Mouse (Mus musculus) liver, embryonic 14.5 days (tissue): ENCODE measurements around the gene Cyp2d12. TPM values are rescaled to one million over a fixed set of nuclear protein-coding genes. Genes with fewer than 3 reads are reported as not detected.
"Not testable (repeated sequence)": the region's sequence is repeated elsewhere in the genome, so short reads cannot be mapped to it uniquely, and the experiment has no call there.

Experiments
- ATAC-seq: fragments of 200-750 bp; cut with Nextera tagmentation; 2 replicates; pipeline ENCODE4 v1.8.0; 2017; ENCODE audit warnings: moderate number of reproducible peaks, mild to moderate bottlenecking, moderate library complexity; ENCODE audit not compliant: insufficient read depth
- DNase-seq, 3 experiments: peaks; one replicate each; pipeline ENCODE4 v3.0.0-alpha.2; 2012 to 2013; ENCODE audit warnings: low read depth in 3 of 3, low spot score in 3 of 3
- H3K27ac ChIP-seq: fragments of 300-500 bp; sonication (generic); 2 replicates; pipeline ENCODE4 v1.5.1; 2014; ENCODE audit warnings: moderate library complexity, mild to moderate bottlenecking, control low read depth, inconsistent platforms
- H3K27me3 ChIP-seq: fragments of 300-500 bp; sonication (generic); 2 replicates; pipeline ENCODE4 v1.6.1; 2014; ENCODE audit warnings: mild to moderate bottlenecking, low read length, moderate library complexity; ENCODE audit not compliant: control insufficient read depth, insufficient read depth
- H3K36me3 ChIP-seq: fragments of 300-500 bp; sonication (generic); replicated peaks from 2 replicates; pipeline ENCODE4 v1.6.1; 2014; ENCODE audit warnings: low read depth; ENCODE audit not compliant: control insufficient read depth, insufficient read depth
- H3K4me1 ChIP-seq, 2 experiments: fragments of 200-500 bp in 1 of 2; fragments of 300-500 bp in 1 of 2; sonication (generic) in 1 of 2; replicated peaks; 2 replicates each; pipeline ENCODE4 v1.6.1; 2012 to 2014; ENCODE audit warnings: antibody characterized with exemption in 1 of 2, inconsistent platforms in 1 of 2, low read length in 1 of 2; ENCODE audit not compliant: control insufficient read depth in 2 of 2, insufficient read depth in 2 of 2
- H3K4me2 ChIP-seq: fragments of 300-500 bp; sonication (generic); 2 replicates; pipeline ENCODE4 v1.6.1; 2014; ENCODE audit warnings: low read depth, mild to moderate bottlenecking, control low read depth, moderate library complexity
- H3K4me3 ChIP-seq, 2 experiments: fragments of 200-500 bp in 1 of 2; fragments of 300-500 bp in 1 of 2; sonication (generic) in 1 of 2; 2 replicates each; pipeline ENCODE4 v1.5.1; 2012 to 2014; ENCODE audit warnings: low read depth in 2 of 2, low read length in 2 of 2, mild to moderate bottlenecking in 2 of 2, control low read depth in 1 of 2, inconsistent platforms in 1 of 2, moderate library complexity in 1 of 2; ENCODE audit not compliant: insufficient read depth in 1 of 2
- H3K9ac ChIP-seq: fragments of 300-500 bp; sonication (generic); replicated peaks from 2 replicates; pipeline ENCODE4 v1.6.1; 2014; ENCODE audit warnings: mild to moderate bottlenecking, control low read depth, moderate library complexity
- H3K9me3 ChIP-seq: fragments of 300-500 bp; sonication (generic); 2 replicates; pipeline ENCODE4 v1.6.1; 2016; ENCODE audit warnings: low read length, mixed read lengths; ENCODE audit not compliant: control insufficient read depth
- CTCF ChIP-seq: IDR thresholded peaks from 2 replicates; pipeline ENCODE4 v1.5.1; 2016; ENCODE audit warnings: antibody characterized with exemption, low read depth, control low read depth
- EP300 ChIP-seq: IDR thresholded peaks from 2 replicates; pipeline ENCODE4 v1.6.1; 2016; ENCODE audit warnings: antibody characterized with exemption, low read depth
- WGBS: fragments of 180-500 bp; shearing (Covaris S2); extraction: QIAGEN DNeasy Blood & Tissue Kit; methylation state at CpG from one replicate; pipeline ENCODE4 v1.1.7; 2014; ENCODE audit not compliant: insufficient replicate concordance; 5-methylcytosine and 5-hydroxymethylcytosine counted together
- polyA plus RNA-seq, 2 experiments: library from polyadenylated mRNA; depleted of rRNA in 1 of 2; stranded (reverse) in 1 of 2; unstranded in 1 of 2; fragments of >200 nt; fragmentation: Nextera tagmentation in 1 of 2; extraction: Ambion mirVana in 1 of 2; gene quantifications; 2 replicates each; pipeline versions ENCODE4 v1.2.1 to v1.2.3; 2012 to 2014

The Cyp2d12 gene
- polyA plus RNA-seq (2012; rRNA removed) (not detected in 2 replicates), polyA plus RNA-seq (2014; fragmentation: Nextera tagmentation; extraction: Ambion mirVana) (not detected in 2 replicates)

DNA sequence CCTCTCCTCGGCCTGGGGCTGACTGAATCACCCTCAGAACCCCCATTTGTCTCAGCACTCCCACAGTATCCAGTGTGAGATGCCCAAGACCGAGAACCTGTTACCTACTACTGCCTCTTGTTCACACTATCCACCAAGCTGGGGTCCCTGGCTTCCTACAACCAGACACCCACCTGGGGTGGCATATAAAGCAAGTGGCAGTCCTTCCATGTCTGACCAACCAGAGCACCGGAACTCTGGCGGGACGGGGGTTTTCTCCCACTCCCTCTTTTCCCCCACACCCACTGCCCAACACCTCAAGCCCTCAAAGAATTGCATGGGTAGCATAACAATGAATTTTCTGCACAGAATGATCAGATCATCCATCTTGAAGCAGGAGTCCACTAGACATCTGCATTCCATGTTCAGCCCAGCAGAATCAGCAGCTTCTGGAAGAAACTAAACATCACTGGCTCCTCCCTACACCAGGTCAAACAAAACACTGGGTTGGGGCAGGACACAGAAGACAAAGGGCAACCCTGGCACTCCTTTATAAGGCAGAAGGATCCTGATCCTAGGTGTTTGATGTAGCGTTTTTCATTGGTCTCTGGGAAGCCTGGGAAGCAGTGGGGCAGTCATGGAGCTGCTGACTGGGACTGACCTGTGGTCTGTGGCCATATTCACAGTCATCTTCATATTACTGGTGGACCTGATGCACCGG is at the start of gene Cyp2d12:
Gene Cyp2d12, plus strand, starts transcription at position 542 of the 700 bp plus-strand sequence.
- no peak for ATAC-seq
- Histone ChIP-seq H3K4me3 (no peak within 1 kb of the TSS), H3K27ac (no peak within 1 kb of the TSS), H3K27me3 (no peaks in the 10 kb centered on the region), H3K9me3 (no peaks in the 10 kb centered on the region), H3K36me3 (no peaks in the 10 kb centered on the region), H3K4me1 (no peaks in the 10 kb centered on the region), H3K9ac (no peak within 1 kb of the TSS), H3K4me2 (no peak within 1 kb of the TSS)
- 54% methylated on average over 7 of the region's 7 CpGs for WGBS
- TF ChIP-seq EP300, result no peak
- no peak for TF ChIP-seq CTCF
- no peak for DNase-seq

DNA sequence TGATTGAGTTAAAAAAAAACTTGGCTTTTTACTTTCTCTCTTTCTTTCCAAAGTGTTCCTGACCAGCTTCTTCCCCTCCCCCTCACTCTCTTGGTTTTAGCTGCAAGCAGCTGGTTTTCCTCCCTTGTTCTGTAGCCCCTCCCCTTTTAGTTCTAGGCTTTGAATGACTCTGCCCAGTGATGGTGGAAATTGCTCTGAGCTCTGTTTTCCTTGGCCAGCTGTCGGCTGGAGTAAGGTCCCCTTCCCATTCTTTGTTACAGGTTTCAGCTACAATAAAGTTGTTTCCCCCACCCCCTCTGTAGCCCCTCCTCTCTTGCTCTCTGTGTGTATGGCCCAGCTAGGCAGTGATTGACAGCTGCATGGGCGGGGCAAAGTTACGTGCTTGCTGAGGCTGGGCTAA is 47.9 kb upstream of the Cyp2d12 start:
- H3K36me3 ChIP-seq, result no peaks in the 10 kb centered on the region
- H3K9ac ChIP-seq, result no peak overlapping the region
- no peaks in the 10 kb centered on the region for H3K27me3 ChIP-seq
- no peak overlapping the region for H3K4me3 ChIP-seq
- TF ChIP-seq EP300 (no peak), CTCF (no peak)
- ATAC-seq (no peak), DNase-seq (no peak)
- H3K27ac ChIP-seq, result no peak overlapping the region
- 53% methylated on average over 3 of the region's 3 CpGs for whole genome bisulfite sequencing
- H3K4me1 ChIP-seq, result no peaks in the 10 kb centered on the region
- H3K4me2 ChIP-seq, result no peak overlapping the region
- H3K9me3 ChIP-seq, result no peaks in the 10 kb centered on the region

DNA sequence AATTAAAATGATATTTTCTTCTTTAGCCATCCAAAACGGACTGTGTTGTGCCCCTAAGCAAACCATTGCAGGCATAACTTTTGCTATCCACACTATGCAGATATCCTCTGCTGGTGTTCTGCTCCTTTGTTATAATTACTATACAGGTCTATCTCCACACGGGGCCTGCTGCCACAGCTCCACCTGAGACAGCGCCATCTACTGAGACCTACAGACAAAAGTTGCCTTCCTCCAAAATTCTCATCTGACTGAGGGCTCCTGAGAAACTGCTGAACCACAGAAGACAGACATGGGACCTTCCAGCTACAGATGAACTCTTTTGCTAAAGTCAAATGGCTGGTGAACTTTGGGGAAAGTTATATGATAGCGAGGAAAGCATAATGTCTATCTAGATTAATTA is 47.1 kb upstream of the Cyp2d12 start:
- not testable (repeated sequence) for H3K9ac ChIP-seq, H3K4me3 ChIP-seq, H3K4me2 ChIP-seq, DNase-seq, H3K27ac ChIP-seq, H3K36me3 ChIP-seq, ATAC-seq, H3K4me1 ChIP-seq, H3K9me3 ChIP-seq, H3K27me3 ChIP-seq
- 31% methylated on average over 4 of the region's 4 CpGs for WGBS

DNA sequence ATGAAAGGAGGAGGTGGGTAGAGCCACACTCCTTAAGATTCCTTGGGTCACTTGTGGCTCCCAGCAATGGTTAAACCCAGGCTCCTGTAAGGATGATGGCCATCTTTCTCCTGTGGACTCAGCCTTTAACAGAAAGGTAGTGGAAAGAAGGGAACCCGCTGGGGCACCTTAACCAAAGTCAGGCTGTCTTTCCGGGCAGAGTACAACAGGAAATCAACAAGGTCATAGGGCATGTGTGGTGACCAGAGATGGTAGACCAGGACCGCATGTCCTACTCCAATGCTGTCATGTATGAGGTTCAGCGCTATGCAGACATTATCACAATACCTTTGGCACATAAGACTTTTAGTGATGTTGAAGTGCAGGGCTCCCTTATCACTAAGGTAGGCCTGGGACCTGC is 45.4 kb upstream of the Cyp2d12 start:
- WGBS, result 55% methylated on average over 4 of the region's 4 CpGs

DNA sequence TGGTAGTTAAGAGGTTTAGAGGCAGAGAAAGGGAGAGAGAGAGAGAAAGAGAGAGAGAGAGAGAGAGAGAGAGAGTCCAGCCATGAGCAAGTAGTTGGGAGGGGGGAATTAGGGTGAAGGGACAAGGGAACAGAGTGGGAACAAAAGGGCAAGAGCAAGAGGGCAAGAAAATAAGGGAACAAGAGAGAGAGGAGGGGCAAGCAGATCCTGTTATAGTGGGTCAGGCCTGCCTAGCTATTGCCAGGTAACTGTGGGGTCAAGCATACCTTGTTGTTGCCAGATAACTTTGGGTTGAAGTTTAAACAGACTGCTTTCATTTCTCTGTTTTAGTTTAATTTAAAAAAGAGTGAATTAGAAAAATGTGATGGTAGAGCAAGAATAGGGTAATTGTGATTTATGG is 44.4 kb upstream of the Cyp2d12 start:
- not testable (repeated sequence) for H3K36me3 ChIP-seq, H3K9me3 ChIP-seq, H3K4me3 ChIP-seq, H3K27me3 ChIP-seq, H3K9ac ChIP-seq, H3K4me1 ChIP-seq, ATAC-seq, H3K4me2 ChIP-seq, DNase-seq, H3K27ac ChIP-seq

More for the DNA sequence above, 45.4 kb upstream of the Cyp2d12 start:
- H3K36me3 ChIP-seq, H3K9ac ChIP-seq, H3K27me3 ChIP-seq, DNase-seq, H3K27ac ChIP-seq, ATAC-seq, H3K4me3 ChIP-seq, H3K9me3 ChIP-seq, H3K4me1 ChIP-seq, H3K4me2 ChIP-seq: not testable (repeated sequence)

DNA sequence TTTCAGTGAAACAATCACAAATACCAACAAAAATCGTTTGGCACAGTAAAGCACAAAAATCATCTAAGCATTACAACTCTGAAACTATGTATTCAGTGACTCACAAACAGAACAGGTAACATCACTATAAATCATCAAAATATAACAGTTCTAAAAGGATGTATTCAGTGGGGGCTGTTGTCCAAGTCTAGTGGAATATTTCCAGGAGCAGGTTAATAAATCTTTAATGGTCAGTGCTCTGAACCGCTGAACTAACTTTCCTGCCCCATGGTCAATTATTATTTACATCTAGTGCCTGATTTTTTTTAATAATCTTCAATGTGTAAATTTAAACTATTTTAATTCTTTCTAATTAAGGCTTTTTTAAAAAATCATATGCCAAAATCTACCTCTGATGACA is 42.8 kb upstream of the Cyp2d12 start:
- not testable (repeated sequence) for H3K27ac ChIP-seq, H3K9me3 ChIP-seq, DNase-seq, H3K36me3 ChIP-seq, H3K4me3 ChIP-seq, ATAC-seq, H3K4me2 ChIP-seq, H3K4me1 ChIP-seq, H3K27me3 ChIP-seq, H3K9ac ChIP-seq
- 46% methylated on average over 2 of the region's 2 CpGs for WGBS

DNA sequence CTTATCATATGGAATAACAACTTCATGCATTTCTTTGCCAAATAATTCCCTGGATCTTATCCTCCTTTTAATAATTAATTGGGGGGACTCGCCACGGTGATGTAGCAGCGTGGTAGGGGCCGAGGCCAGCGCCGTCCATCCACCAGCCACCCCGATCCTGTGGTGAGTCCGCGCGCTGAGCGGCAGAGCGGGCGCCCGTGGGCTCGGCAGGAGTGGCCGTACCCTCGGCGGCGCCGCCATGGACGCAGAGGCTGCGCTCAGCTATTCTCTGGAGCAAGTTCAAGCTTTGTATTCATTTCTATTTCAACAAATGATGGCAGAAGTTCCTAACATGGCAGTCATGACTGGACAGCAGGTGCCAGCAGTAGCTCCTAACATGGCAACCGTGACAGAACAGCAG is 38.7 kb upstream of the Cyp2d12 start:
- not testable (repeated sequence) for H3K27me3 ChIP-seq, DNase-seq, H3K9ac ChIP-seq, H3K27ac ChIP-seq, H3K4me1 ChIP-seq, H3K4me3 ChIP-seq, H3K9me3 ChIP-seq, H3K36me3 ChIP-seq, H3K4me2 ChIP-seq, ATAC-seq
- 81% methylated on average over 23 of the region's 23 CpGs for WGBS

DNA sequence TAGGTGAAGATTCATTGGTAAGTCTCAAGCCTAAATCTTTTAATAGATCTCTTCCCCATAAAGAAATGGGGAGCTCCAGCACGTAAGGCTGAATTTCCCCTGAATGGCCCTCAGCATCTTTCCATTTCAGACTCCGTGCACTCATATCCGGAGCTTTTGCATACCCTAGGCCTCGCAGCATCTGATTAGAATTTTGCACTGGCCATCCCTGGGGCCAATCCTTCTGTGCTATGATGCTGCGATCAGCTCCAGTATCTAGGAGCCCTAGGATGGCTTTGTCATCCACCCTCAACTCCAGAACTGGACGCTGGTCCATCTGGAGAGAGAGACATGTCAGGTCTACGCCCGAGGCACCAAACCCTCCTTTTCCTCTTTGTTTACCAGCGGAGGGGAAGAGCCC is 27.5 kb upstream of the Cyp2d12 start:
- not testable (repeated sequence) for H3K4me3 ChIP-seq, H3K4me1 ChIP-seq, H3K9me3 ChIP-seq, H3K4me2 ChIP-seq, DNase-seq, H3K36me3 ChIP-seq, H3K9ac ChIP-seq, H3K27ac ChIP-seq, ATAC-seq, H3K27me3 ChIP-seq
- WGBS, result 81% methylated on average over 4 of the region's 9 CpGs
